Comparison of ENCODE assay signal across 8 mouse cellular contexts in genomic region chrX:109013283-109013682, GRCm38 (mm10). TPM values are rescaled to one million over a fixed set of nuclear protein-coding genes. Genes with fewer than 3 reads are reported as not detected.
DNase-seq lines count a peak whose midpoint lies in the region; ATAC-seq and TF ChIP-seq lines count a peak whose summit lies in the region.

Gene Hmgn5, minus strand, starts transcription at chrX:109013404.

- ATAC-seq in hindbrain, postnatal 0 days = peak; percentile 99

- no peaks in the 10 kb centered on the region for H3K27me3 ChIP-seq in hindbrain, postnatal 0 days (ENCODE audit: insufficient read depth, low read length)
- H3K27me3 ChIP-seq in megakaryocyte, embryonic 14.5 days (replicated peaks) = no peaks in the 10 kb centered on the region

- H3K9ac ChIP-seq in hindbrain, postnatal 0 days (replicated peaks; ENCODE audit: low read length) = peak within 1 kb of the TSS; percentile 48

- DNase-seq in WW6 (ENCODE audit: low read depth, low spot score) = peak; percentile 57
- DNase-seq in cerebellum, postnatal 4 days (ENCODE audit: low spot score in 2 of 2) = peak; percentile 82 to 93
- DNase-seq in gastrocnemius, adult 2 months = peak; percentile 94
- DNase-seq in hindbrain, postnatal 0 days (ENCODE audit: low spot score) = peak; percentile 93
- DNase-seq in left cerebral cortex, adult 8-10 months (ENCODE audit: low spot score in 2 of 2) = peak; percentile 77 to 81
- peak; percentile 93 for DNase-seq in right cerebral cortex, postnatal 10 days (ENCODE audit: low spot score in 2 of 2)
- peak; percentile 83 for DNase-seq in urinary bladder, postnatal 25 days (ENCODE audit: low spot score)

- H3K36me3 ChIP-seq in hindbrain, postnatal 0 days (ENCODE audit: insufficient read depth, low read length) = no peaks in the 10 kb centered on the region
- no peaks in the 10 kb centered on the region for H3K36me3 ChIP-seq in megakaryocyte, embryonic 14.5 days (replicated peaks; ENCODE audit: low read length)

- intact Hi-C loops in gastrocnemius, adult 2 months (cut with DNase I) = loop anchor here (5.0 kb wide), 1 partner anchor 1221 kb away; the partner anchor contains the start of gene Tent5d

- H3K9me3 ChIP-seq in hindbrain, postnatal 0 days (ENCODE audit: low read length) = no peaks in the 10 kb centered on the region
- H3K9me3 ChIP-seq in megakaryocyte, embryonic 14.5 days = no peaks in the 10 kb centered on the region

- H3K4me2 ChIP-seq in hindbrain, postnatal 0 days (ENCODE audit: low read depth, low read length) = peak within 1 kb of the TSS; percentile 67

- peak within 1 kb of the TSS; percentile 83 for H3K27ac ChIP-seq in gastrocnemius, adult 2 months
- H3K27ac ChIP-seq in hindbrain, postnatal 0 days = peak within 1 kb of the TSS; percentile 74

- TF ChIP-seq CTCF in gastrocnemius, adult 2 months (IDR thresholded peaks at IDR 0.05) = no peak
- no peak for TF ChIP-seq CTCF in hindbrain, postnatal 0 days (IDR thresholded peaks at IDR 0.05; ENCODE audit: low read depth)

- H3K4me1 ChIP-seq in hindbrain, postnatal 0 days (ENCODE audit: insufficient read depth, low read length) = no peaks in the 10 kb centered on the region
- no peaks in the 10 kb centered on the region for H3K4me1 ChIP-seq in megakaryocyte, embryonic 14.5 days

- 32% methylated on average over 25 of the region's 25 CpGs for WGBS in hindbrain, postnatal 0 days

- H3K4me3 ChIP-seq in gastrocnemius, adult 2 months = peak within 1 kb of the TSS; percentile 79
- H3K4me3 ChIP-seq in hindbrain, postnatal 0 days (ENCODE audit: low read length) = peak within 1 kb of the TSS; percentile 49
- H3K4me3 ChIP-seq in megakaryocyte, embryonic 14.5 days (replicated peaks) = peak within 1 kb of the TSS; percentile 92

RNA-seq across cellular contexts. Expression of gene Hmgn5, which starts in this region (rescaled TPM):
- total RNA-seq in gastrocnemius, adult 2 months (2021) = 10 to 100 TPM in 1 of 2 experiments, 1 to 10 TPM in 1; 3.7 to 14.7 TPM
- 0.52 and 0.54 TPM in 2 replicates for total RNA-seq in hindbrain, postnatal 0 days (2014; rRNA removed)
- 12.8 and 15.7 TPM in 2 replicates for polyA plus RNA-seq in hindbrain, postnatal 0 days (2015; fragmentation: Nextera tagmentation; extraction: Ambion mirVana)
- total RNA-seq in left cerebral cortex, adult 8-10 months (2022) = 1 to 10 TPM; 3.9 to 5.2 (median 4.4) TPM
- 1.8 and 20.8 TPM in 2 replicates for polyA plus RNA-seq in megakaryocyte, embryonic 14.5 days (2012; ENCODE audit: insufficient read depth, low replicate concordance)

Comparison
In these comparisons a context has a peak if more than half of its experiments do, and no peak if none do; other contexts are left out.
1. Peak in every context shown above with its lines: DNase-seq, ATAC-seq, H3K4me3 ChIP-seq and H3K27ac ChIP-seq.